Mouse (Mus musculus) brain, embryonic 14.5 days (tissue): ENCODE results near the gene Lrriq3.

Source experiments
- CTCF ChIP-seq: fragments of 200-500 bp; IDR thresholded peaks from 2 replicates; pipeline ENCODE4 v1.5.1; 2012; ENCODE audit warnings: inconsistent platforms, mild to moderate bottlenecking, moderate library complexity, borderline replicate concordance; ENCODE audit not compliant: insufficient read depth, insufficient read length; ENCODE audit errors: extremely low read depth
- POLR2A ChIP-seq: fragments of 200-500 bp; IDR thresholded peaks from 2 replicates; pipeline ENCODE4 v1.6.1; 2012; ENCODE audit warnings: mild to moderate bottlenecking, inconsistent platforms, borderline replicate concordance; ENCODE audit not compliant: poor library complexity, insufficient read depth, insufficient read length, severe bottlenecking; ENCODE audit errors: extremely low read depth

- no peak for TF ChIP-seq CTCF
- TF ChIP-seq POLR2A: no peak
These were observed 87.2 kb downstream of the Lrriq3 start for GRCm38 (mm10) chr3:155180303-155180902.
